Mouse (Mus musculus) kidney, postnatal 0 days (tissue): ENCODE measurements around the gene Cabcoco1. TPM values are rescaled to one million over a fixed set of nuclear protein-coding genes. Genes with fewer than 3 reads are reported as not detected.

Experiments used
- ATAC-seq: fragments of 200-750 bp; cut with Nextera tagmentation; replicated peaks from 2 replicates; pipeline ENCODE4 v1.8.0; 2017; ENCODE audit warnings: low read depth, moderate number of reproducible peaks, moderate TSS enrichment, moderate library complexity; ENCODE audit not compliant: low FRiP score
- DNase-seq: peaks from one replicate; pipeline ENCODE4 v3.0.0-alpha.2; 2016; ENCODE audit warnings: low spot score
- H3K27ac ChIP-seq: fragments of 300-500 bp; sonication (generic); 2 replicates; pipeline ENCODE4 v1.5.1; 2014; ENCODE audit warnings: mild to moderate bottlenecking
- H3K27me3 ChIP-seq: fragments of 300-500 bp; sonication (generic); 2 replicates; pipeline ENCODE4 v1.6.1; 2014; ENCODE audit warnings: low read length, mixed read lengths; ENCODE audit not compliant: insufficient read depth
- H3K36me3 ChIP-seq: fragments of 300-500 bp; sonication (generic); 2 replicates; pipeline ENCODE4 v1.6.1; 2014; ENCODE audit warnings: low read length, mixed read lengths; ENCODE audit not compliant: insufficient read depth
- H3K4me1 ChIP-seq: fragments of 300-500 bp; sonication (generic); replicated peaks from 2 replicates; pipeline ENCODE4 v1.6.1; 2014; ENCODE audit warnings: antibody characterized with exemption, low read length, mixed read lengths; ENCODE audit not compliant: insufficient read depth
- H3K4me2 ChIP-seq: fragments of 300-500 bp; sonication (generic); 2 replicates; pipeline ENCODE4 v1.6.1; 2014; ENCODE audit warnings: mild to moderate bottlenecking, low read length, moderate library complexity, mixed read lengths
- H3K4me3 ChIP-seq: fragments of 300-500 bp; sonication (generic); replicated peaks from 2 replicates; pipeline ENCODE4 v1.5.1; 2014; ENCODE audit warnings: low read depth, low read length
- H3K9ac ChIP-seq: fragments of 300-500 bp; sonication (generic); 2 replicates; pipeline ENCODE4 v1.6.1; 2014; ENCODE audit warnings: low read depth, low read length
- H3K9me3 ChIP-seq: fragments of 300-500 bp; sonication (generic); replicated peaks from 2 replicates; pipeline ENCODE4 v1.6.1; 2016; ENCODE audit warnings: low read length, inconsistent platforms, mixed read lengths
- CTCF ChIP-seq: IDR thresholded peaks from 2 replicates; pipeline ENCODE4 v1.5.1; 2016; ENCODE audit warnings: antibody characterized with exemption, low read depth, mild to moderate bottlenecking, moderate library complexity
- WGBS: fragments of 180-500 bp; shearing (Covaris S2); extraction: QIAGEN DNeasy Blood & Tissue Kit; methylation state at CpG from one replicate; pipeline ENCODE4 v1.1.7; 2014; 5-methylcytosine and 5-hydroxymethylcytosine counted together
- polyA plus RNA-seq: library from polyadenylated mRNA; unstranded; fragments of >200 nt; fragmentation: Nextera tagmentation; extraction: Ambion mirVana; gene quantifications from 2 replicates; pipeline ENCODE4 v1.2.1, GENCODE M21; 2015

The Cabcoco1 gene
- polyA plus RNA-seq, 1 experiment from 2014 or later = 18.5 TPM

GRCm38 (mm10) chr10:68434045-68434639 is 107.6 kb downstream of the Cabcoco1 start:
- ATAC-seq (no peak), DNase-seq (no peak)
- H3K9me3 ChIP-seq = no peaks in the 10 kb centered on the region
- TF ChIP-seq CTCF = no peak
- H3K27me3 ChIP-seq = no peaks in the 10 kb centered on the region
- H3K9ac ChIP-seq = no peak overlapping the region
- no peak overlapping the region for H3K4me3 ChIP-seq
- no peak overlapping the region for H3K27ac ChIP-seq
- H3K36me3 ChIP-seq = no peaks in the 10 kb centered on the region
- 84% methylated on average over 9 of the region's 9 CpGs for WGBS
- no peak overlapping the region for H3K4me2 ChIP-seq
- H3K4me1 ChIP-seq = no peaks in the 10 kb centered on the region

DNA sequence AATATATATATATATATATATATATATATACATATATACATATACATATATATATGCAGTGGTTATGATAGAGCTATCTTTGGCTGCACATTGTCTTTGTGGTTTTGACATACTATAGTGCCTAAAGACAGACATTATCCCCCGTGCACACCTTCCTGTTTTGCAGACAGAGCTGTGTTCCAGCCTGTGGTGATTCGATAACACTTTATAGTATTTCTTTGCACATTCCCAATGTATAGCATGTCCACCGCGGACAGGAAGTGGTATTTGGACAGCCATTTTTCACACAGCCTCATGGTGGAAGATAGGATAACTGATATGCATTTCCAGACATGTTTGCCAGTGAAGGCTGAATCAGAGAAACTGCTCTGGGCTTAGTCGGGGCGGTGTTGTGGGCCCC is 110.3 kb downstream of the Cabcoco1 start:
- no peak for DNase-seq
- no peak overlapping the region for H3K9ac ChIP-seq
- H3K36me3 ChIP-seq = no peaks in the 10 kb centered on the region
- no peaks in the 10 kb centered on the region for H3K4me1 ChIP-seq
- H3K4me2 ChIP-seq = no peak overlapping the region
- no peak for TF ChIP-seq CTCF
- H3K27ac ChIP-seq = no peak overlapping the region
- no peaks in the 10 kb centered on the region for H3K27me3 ChIP-seq
- ATAC-seq = no peak
- no peaks in the 10 kb centered on the region; the same call in 1 of the 2 replicates for H3K9me3 ChIP-seq
- 87% methylated on average over 6 of the region's 6 CpGs for WGBS
- no peak overlapping the region for H3K4me3 ChIP-seq

- Histone ChIP-seq H3K4me1 (no peaks in the 10 kb centered on the region), H3K4me2 (no peak overlapping the region), H3K4me3 (no peak overlapping the region), H3K36me3 (no peaks in the 10 kb centered on the region), H3K27me3 (no peaks in the 10 kb centered on the region), H3K9ac (no peak overlapping the region), H3K9me3 (no peaks in the 10 kb centered on the region; the same call in 1 of the 2 replicates), H3K27ac (no peak overlapping the region)
- no peak for DNase-seq
- 87% methylated on average over 13 of the region's 13 CpGs for WGBS
- ATAC-seq = no peak
- no peak for TF ChIP-seq CTCF
These were observed 110.8 kb downstream of the Cabcoco1 start for GRCm38 (mm10) chr10:68430929-68431328.

DNA sequence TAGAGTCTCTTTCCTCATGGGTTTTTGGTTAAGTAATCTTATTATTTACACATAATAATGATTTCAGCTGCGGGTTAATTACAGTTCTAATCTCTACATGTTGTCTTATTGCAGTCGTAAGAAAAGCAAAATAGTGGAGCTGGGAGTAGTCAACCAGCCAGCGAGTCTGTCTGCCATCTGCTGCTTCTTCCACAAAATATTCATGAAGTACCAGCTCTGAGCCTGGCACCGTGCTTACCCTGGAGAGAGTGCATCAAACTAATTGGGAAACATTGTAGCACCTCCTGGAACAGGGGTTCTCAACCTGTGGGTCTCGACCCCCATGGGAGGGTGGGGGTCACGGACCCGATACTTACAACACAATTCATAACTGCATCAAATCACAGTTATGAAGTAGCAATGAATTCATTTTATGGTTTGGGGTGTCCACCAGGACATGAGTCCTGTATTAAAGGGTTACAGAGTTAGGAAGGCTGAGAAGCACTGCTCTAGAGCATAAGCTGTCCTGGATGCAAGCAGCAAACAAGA is 121.2 kb downstream of the Cabcoco1 start:
- no peak overlapping the region for H3K4me2 ChIP-seq
- no peaks in the 10 kb centered on the region for H3K9me3 ChIP-seq
- H3K27ac ChIP-seq = no peak overlapping the region
- TF ChIP-seq CTCF = no peak
- H3K4me3 ChIP-seq = no peak overlapping the region
- ATAC-seq (no peak), DNase-seq (no peak)
- no peaks in the 10 kb centered on the region for H3K4me1 ChIP-seq
- WGBS = 91% methylated on average over 7 of the region's 7 CpGs
- no peaks in the 10 kb centered on the region for H3K36me3 ChIP-seq
- no peak overlapping the region for H3K9ac ChIP-seq
- H3K27me3 ChIP-seq = no peaks in the 10 kb centered on the region

GRCm38 (mm10) chr10:68419893-68420292 is 121.8 kb downstream of the Cabcoco1 start:
- WGBS = 59% methylated on average over 2 of the region's 2 CpGs
- H3K9me3 ChIP-seq = no peaks in the 10 kb centered on the region
- no peaks in the 10 kb centered on the region for H3K36me3 ChIP-seq
- no peak overlapping the region for H3K9ac ChIP-seq
- H3K4me3 ChIP-seq = no peak overlapping the region
- no peak overlapping the region for H3K4me2 ChIP-seq
- no peaks in the 10 kb centered on the region for H3K4me1 ChIP-seq
- H3K27ac ChIP-seq = no peak overlapping the region
- TF ChIP-seq CTCF = no peak
- no peaks in the 10 kb centered on the region for H3K27me3 ChIP-seq
- DNase-seq (no peak), ATAC-seq (no peak)

DNA sequence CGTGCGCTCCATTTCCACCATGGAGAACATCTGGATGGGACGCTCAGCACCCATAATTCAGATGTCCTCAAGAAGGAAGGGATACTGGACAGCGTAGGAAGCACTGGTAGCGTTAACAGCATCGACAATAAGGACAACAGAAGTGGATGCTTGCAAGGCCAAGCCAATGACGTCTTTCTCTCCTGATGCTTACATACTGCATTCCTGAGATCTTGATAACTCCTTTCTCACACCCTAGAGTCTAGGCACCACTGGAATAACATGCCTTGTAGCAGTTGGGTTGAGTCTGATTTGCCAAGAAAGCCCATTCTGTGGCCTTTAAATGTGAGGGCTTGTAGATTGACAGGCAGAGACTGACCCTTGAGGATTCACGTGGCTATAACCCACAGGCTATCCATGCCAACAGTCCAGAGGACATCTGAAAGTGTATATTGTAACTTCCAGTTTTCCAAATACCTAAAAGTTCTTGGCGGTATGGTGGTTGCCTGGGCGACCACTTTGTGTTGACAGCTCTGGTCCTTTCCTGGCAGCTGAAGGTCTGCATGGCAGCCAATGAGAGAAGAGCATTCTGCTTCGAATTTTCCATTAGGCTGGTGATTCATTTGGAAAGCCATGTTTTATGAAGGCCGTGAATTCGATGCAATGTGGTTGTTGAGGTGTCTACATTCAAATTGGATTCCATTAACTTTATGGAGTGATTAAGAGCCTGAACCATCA is 124.5 kb downstream of the Cabcoco1 start:
- Histone ChIP-seq H3K4me1 (no peaks in the 10 kb centered on the region), H3K27ac (no peak overlapping the region), H3K36me3 (no peaks in the 10 kb centered on the region), H3K4me2 (no peak overlapping the region), H3K9ac (no peak overlapping the region), H3K4me3 (no peak overlapping the region), H3K27me3 (no peaks in the 10 kb centered on the region), H3K9me3 (no peaks in the 10 kb centered on the region)
- ATAC-seq (no peak), DNase-seq (no peak)
- WGBS = 93% methylated on average over 13 of the region's 13 CpGs
- no peak for TF ChIP-seq CTCF
